Mouse (Mus musculus) spleen, adult 2 months (tissue): ENCODE results near the gene Hist2h2bb. TPM values are rescaled to one million over a fixed set of nuclear protein-coding genes. Genes with fewer than 3 reads are reported as not detected.

ENCODE experiments used
- DNase-seq, 2 experiments: peaks; one replicate each; pipeline versions ENCODE4 v3.0.0 to v3.0.0-alpha.2; 2012 to 2021; ENCODE audit warnings: low spot score in 2 of 2, low read depth in 1 of 2
- H3K27ac ChIP-seq: fragments of 200-500 bp; 2 replicates; pipeline ENCODE4 v1.5.1; 2012; ENCODE audit warnings: low read length, inconsistent platforms; ENCODE audit not compliant: insufficient read depth
- H3K27me3 ChIP-seq: fragments of 200-500 bp; 2 replicates; pipeline ENCODE4 v1.6.1; 2012; ENCODE audit warnings: mild to moderate bottlenecking, moderate library complexity, low read length, inconsistent platforms; ENCODE audit not compliant: control insufficient read depth, insufficient read depth
- H3K36me3 ChIP-seq: fragments of 200-500 bp; 2 replicates; pipeline ENCODE4 v1.6.1; 2012; ENCODE audit warnings: mild to moderate bottlenecking, low read length, inconsistent platforms; ENCODE audit not compliant: control insufficient read depth, insufficient read depth
- H3K4me1 ChIP-seq: fragments of 200-500 bp; 2 replicates; pipeline ENCODE4 v1.6.1; 2011; ENCODE audit warnings: inconsistent platforms; ENCODE audit not compliant: control insufficient read depth, insufficient read depth, insufficient read length
- H3K4me3 ChIP-seq: fragments of 200-500 bp; 2 replicates; pipeline ENCODE4 v1.5.1; 2011; ENCODE audit warnings: mild to moderate bottlenecking, inconsistent platforms; ENCODE audit not compliant: insufficient read depth, insufficient read length; ENCODE audit errors: extremely low read depth
- CTCF ChIP-seq: fragments of 200-500 bp; IDR thresholded peaks from 2 replicates; pipeline ENCODE4 v1.5.1; 2011; ENCODE audit warnings: mild to moderate bottlenecking, inconsistent platforms; ENCODE audit not compliant: insufficient read depth, insufficient read length, insufficient replicate concordance; ENCODE audit errors: extremely low read depth
- POLR2A ChIP-seq: fragments of 200-500 bp; IDR thresholded peaks from 2 replicates; pipeline ENCODE4 v1.6.1; 2011; ENCODE audit warnings: low read depth, low read length, inconsistent platforms
- WGBS: fragments of 180-500 bp; shearing (Covaris S2); methylation state at CpG from one replicate; pipeline ENCODE4 v1.1.7; 2018; 5-methylcytosine and 5-hydroxymethylcytosine counted together
- polyA plus RNA-seq: library from polyadenylated mRNA; depleted of rRNA; stranded (reverse); fragments of >200 nt; gene quantifications from 2 replicates; pipeline ENCODE4 v1.2.3, GENCODE M21; 2012

Hist2h2bb gene
- polyA plus RNA-seq, 1 experiment: 14.7 TPM

DNA sequence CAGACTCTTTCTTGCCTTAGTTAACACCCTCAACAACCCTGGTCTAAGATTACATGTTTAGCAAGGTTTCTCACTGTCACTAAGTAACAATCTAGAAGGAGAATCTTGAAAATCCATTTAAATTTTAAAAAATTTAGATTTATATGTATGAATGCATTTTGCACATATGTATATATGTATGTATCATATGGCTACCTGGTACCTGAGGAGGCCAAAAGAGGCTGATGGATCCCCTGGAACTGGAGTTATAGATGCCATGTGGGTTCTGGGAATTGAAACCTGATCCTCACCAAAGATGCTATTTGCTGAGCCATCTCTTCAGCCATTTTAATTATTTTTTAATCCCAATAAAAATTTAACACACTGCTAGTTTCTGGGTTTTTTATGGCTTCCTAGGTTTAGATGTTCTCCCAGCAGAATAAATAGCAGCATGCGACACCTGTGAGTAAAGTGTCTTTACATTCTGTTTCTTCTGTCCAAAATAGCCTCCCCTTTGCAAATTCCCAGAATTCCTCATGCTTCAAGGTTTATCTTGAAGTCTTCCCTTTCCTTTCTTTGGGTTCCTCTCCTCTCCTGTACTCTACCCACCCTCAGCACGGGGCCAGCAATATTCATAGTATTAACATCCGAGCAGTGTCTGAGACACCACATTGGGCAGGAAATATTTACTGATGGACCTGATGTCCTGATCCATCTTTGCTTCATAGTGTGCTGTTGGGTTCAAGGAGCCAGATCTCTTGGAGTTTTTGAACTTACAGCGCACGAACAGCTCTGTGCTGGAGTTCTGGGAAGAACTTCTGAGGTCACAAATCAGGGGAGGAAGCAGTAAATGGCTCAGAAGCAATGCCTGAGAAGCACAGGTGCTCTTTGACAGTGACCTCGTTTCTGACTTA, 21.2 kb upstream of the Hist2h2bb start:
- WGBS: 68% methylated on average over 6 of the region's 6 CpGs
- Histone ChIP-seq H3K4me3 (no peak overlapping the region; the same call in 1 of the 2 replicates), H3K4me1 (peaks cover 7% of the 10 kb centered on the region; the same call in 1 of the 2 replicates), H3K27ac (no peak overlapping the region), H3K27me3 (no peaks in the 10 kb centered on the region), H3K36me3 (no peaks in the 10 kb centered on the region)
- DNase-seq: no peak
- TF ChIP-seq CTCF (no peak), POLR2A (no peak)

DNA sequence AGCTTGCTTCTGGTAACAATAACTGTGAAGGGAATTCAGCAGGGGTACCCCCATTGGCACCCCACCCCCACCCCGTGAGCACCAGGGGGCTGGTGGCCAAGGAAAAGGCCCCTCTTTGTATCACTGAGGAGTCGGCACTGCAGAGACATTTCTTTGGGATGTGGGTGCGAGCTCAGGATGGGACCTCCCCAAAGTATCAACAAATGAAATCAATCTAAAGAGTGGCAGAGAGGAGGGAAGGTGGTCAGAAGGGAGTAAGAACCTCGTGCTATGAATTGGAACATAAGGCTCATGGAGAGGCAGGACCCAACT, 20.6 kb upstream of the Hist2h2bb start:
- no peak for DNase-seq
- H3K27me3 ChIP-seq: no peaks in the 10 kb centered on the region
- H3K4me3 ChIP-seq: no peak overlapping the region
- TF ChIP-seq POLR2A: no peak
- TF ChIP-seq CTCF: no peak
- peaks cover 4% of the 10 kb centered on the region; the same call in 1 of the 2 replicates for H3K4me1 ChIP-seq
- 88% methylated on average over 4 of the region's 4 CpGs for WGBS
- H3K36me3 ChIP-seq: no peaks in the 10 kb centered on the region
- H3K27ac ChIP-seq: no peak overlapping the region

- WGBS: 72% methylated on average over 3 of the region's 3 CpGs
- no peaks in the 10 kb centered on the region for H3K27me3 ChIP-seq
- no peaks in the 10 kb centered on the region for H3K36me3 ChIP-seq
- no peak for DNase-seq
- TF ChIP-seq POLR2A (no peak), CTCF (no peak)
- no peak overlapping the region for H3K4me3 ChIP-seq
- no peaks in the 10 kb centered on the region for H3K4me1 ChIP-seq
- H3K27ac ChIP-seq: peak overlapping the region; percentile 43
Observed at GRCm38 (mm10) chr3:96250890-96251289, 18.7 kb upstream of the Hist2h2bb start.

DNA sequence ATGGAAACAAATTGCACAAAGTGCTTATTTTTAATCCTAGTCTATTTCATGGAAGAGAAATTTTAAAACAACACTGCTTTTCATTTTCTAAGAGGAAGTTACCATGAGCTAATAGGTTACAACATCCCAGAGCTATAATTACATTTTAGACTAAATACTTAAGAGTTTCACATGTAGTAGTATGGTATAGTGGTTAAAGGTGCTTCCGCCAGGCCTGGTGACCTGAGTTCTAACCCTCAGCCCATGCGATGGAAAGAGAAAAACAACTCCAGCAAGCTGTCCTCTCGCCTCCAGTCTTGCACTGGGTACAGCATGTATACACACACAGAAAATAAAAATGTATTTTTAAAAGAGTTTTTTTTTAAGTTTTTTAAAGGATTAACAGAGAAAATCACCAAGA, 17.8 kb upstream of the Hist2h2bb start:
- Histone ChIP-seq H3K4me3 (no peak overlapping the region), H3K36me3 (no peaks in the 10 kb centered on the region), H3K4me1 (no peaks in the 10 kb centered on the region; the same call in 1 of the 2 replicates), H3K27ac (peak overlapping the region; percentile 73; the same call in 1 of the 2 replicates), H3K27me3 (no peaks in the 10 kb centered on the region)
- no peak for TF ChIP-seq POLR2A
- TF ChIP-seq CTCF: no peak
- WGBS: 34% methylated on average over 3 of the region's 3 CpGs
- no peak for DNase-seq

GRCm38 (mm10) chr3:96254683-96255355, 14.7 kb upstream of the Hist2h2bb start:
- no peaks in the 10 kb centered on the region for H3K36me3 ChIP-seq
- 85% methylated on average over 10 of the region's 10 CpGs for WGBS
- H3K4me1 ChIP-seq: no peaks in the 10 kb centered on the region; the same call in 1 of the 2 replicates
- no peak for TF ChIP-seq POLR2A
- no peak for TF ChIP-seq CTCF
- no peak for DNase-seq
- no peak overlapping the region for H3K27ac ChIP-seq
- H3K27me3 ChIP-seq: no peaks in the 10 kb centered on the region
- no peak overlapping the region for H3K4me3 ChIP-seq

DNA sequence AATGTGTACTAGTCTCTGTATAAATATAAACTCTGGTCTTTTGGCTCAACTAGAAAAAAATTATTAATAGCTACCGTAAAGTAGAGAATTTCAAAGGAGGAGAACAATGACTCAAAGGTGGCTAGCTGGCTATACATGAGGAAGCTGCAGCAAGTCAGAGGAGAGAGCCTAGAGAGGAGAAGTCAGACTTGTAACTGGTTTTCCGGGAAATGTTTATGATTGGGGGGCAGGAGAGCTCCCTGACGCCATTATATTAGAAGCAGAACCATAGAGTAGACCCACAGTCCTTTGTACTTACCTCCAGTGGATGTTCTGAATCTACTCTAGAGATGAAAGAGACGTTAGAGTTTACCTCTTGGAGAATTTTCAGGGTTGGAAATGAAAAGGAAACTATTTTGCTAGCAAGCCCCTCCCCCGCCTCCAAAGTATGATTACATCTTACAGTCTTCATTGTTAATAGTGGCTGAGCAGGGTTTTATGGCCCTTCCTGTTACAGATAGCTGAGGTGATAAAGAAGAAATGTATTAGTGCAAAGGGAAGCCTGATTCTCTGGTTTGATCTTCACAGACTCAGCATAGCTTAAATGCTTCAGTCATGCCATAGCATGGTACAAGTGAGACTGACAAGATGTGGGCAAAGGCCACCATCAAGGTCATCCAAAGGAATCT, 13.5 kb upstream of the Hist2h2bb start:
- TF ChIP-seq CTCF (no peak), POLR2A (no peak)
- Histone ChIP-seq H3K27ac (no peak overlapping the region), H3K4me3 (no peak overlapping the region), H3K4me1 (no peaks in the 10 kb centered on the region; the same call in 1 of the 2 replicates), H3K36me3 (no peaks in the 10 kb centered on the region), H3K27me3 (no peaks in the 10 kb centered on the region)
- 62% methylated on average over 5 of the region's 5 CpGs for WGBS
- DNase-seq: no peak

GRCm38 (mm10) chr3:96257190-96257589, 12.4 kb upstream of the Hist2h2bb start:
- WGBS: 65% methylated on average over 3 of the region's 3 CpGs
- no peak for DNase-seq
- TF ChIP-seq POLR2A (no peak), CTCF (no peak)
- H3K27me3 ChIP-seq: no peaks in the 10 kb centered on the region
- no peaks in the 10 kb centered on the region for H3K36me3 ChIP-seq
- H3K4me3 ChIP-seq: no peak overlapping the region
- no peak overlapping the region for H3K27ac ChIP-seq
- H3K4me1 ChIP-seq: no peaks in the 10 kb centered on the region; the same call in 1 of the 2 replicates
